In the genomic region with DNA sequence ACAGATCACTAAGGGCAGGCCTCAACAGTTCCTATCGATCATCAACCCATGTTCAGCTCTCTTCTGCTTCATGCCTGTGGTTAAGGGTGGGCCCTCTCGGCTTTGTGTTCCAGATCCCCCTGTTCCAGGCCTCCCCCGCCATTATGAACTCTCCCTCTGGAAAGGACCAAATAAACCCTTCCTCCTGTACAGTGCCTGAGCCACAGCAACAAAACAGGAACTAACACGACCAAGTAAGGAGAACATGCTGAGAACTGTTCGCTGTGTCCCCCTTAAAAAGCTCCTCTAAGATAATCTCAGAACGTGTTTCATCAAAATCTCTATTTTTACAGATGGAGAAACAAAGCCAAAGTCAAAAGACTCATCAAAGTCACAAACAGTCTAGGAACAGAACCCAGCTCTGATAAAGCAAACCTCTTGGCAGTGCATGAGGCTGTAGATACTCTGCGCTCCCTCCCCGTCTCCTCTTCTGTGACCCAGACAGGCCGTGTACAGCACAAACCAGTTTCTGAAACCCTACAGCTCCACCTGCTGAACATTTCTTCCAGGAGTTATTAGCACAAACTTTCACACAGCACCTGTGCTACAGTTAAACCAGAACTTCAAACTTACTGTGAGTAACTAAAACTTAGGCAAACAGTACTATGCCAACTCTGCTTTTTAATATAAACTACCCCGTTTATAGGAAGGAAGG, we compare ENCODE assay signal across 9 mouse cellular contexts. TPM values are rescaled to one million over a fixed set of nuclear protein-coding genes. Genes with fewer than 3 reads are reported as not detected.
A peak's percentile ranks its signal among the peaks of the same experiment; 100 is the strongest.
DNase-seq lines count a peak whose midpoint lies in the region; TF ChIP-seq lines count a peak whose summit lies in the region.
"Had no signal": no experiment of that assay in that cellular context is flagged by ENCODE, and none has a peak within 500 bp of the region (broad histone marks: within the 10 kb centered on the region; RNA-seq: fewer than 3 reads in every experiment).

No protein-coding gene starts in this region.

- no peak overlapping the region for H3K27ac ChIP-seq in cerebellum, adult 2 months (ENCODE audit: insufficient read depth, low read length)
- H3K27ac ChIP-seq: neural tube, embryonic 12.5 days had no signal

- peak; percentile 50 for TF ChIP-seq CTCF in cerebellum, adult 2 months (IDR thresholded peaks at IDR 0.05; ENCODE audit: borderline replicate concordance, insufficient read depth, low read depth, low read length)
- TF ChIP-seq CTCF in lung, adult 2 months (IDR thresholded peaks at IDR 0.05; ENCODE audit: insufficient read depth, low read length): peak; percentile 37; the same call in 1 of the 2 replicates

- no peak for TF ChIP-seq POLR2A in cerebellum, adult 2 months (IDR thresholded peaks at IDR 0.05; ENCODE audit: borderline replicate concordance, insufficient read depth, low read length)
- no peak for TF ChIP-seq POLR2A in lung, adult 2 months (IDR thresholded peaks at IDR 0.05; ENCODE audit: borderline replicate concordance, extremely low read depth, low read depth, low read length)

- H3K4me1 ChIP-seq in cerebellum, adult 2 months (ENCODE audit: control insufficient read depth, insufficient read depth, low read length): peaks cover 2% of the 10 kb centered on the region
- H3K4me1 ChIP-seq in lung, adult 2 months (ENCODE audit: control insufficient read depth, insufficient read depth, low read length): no peaks in the 10 kb centered on the region; the same call in 1 of the 2 replicates

- 75% methylated on average over 10 of the region's 10 CpGs for WGBS in cerebellum, adult 2 months
- 46% methylated on average over 10 of the region's 10 CpGs for WGBS in lung, adult 2 months

- no peaks in the 10 kb centered on the region for H3K27me3 ChIP-seq in cerebellum, adult 2 months (ENCODE audit: control insufficient read depth, insufficient read depth, low read length)
- H3K27me3 ChIP-seq: neural tube, embryonic 12.5 days had no signal

- H3K4me3 ChIP-seq in cerebellum, adult 2 months (replicated peaks; ENCODE audit: insufficient read depth, low read depth, low read length): no peak overlapping the region
- no peak overlapping the region for H3K4me3 ChIP-seq in lung, adult 2 months (replicated peaks; ENCODE audit: extremely low read depth, low read depth, low read length)
- H3K4me3 ChIP-seq: neural tube, embryonic 12.5 days had no signal

- DNase-seq in cerebellum, adult 2 months: peak in 1 of 2 experiments; percentile 42
- DNase-seq in cerebellum, adult 11-12 months: no peak
- peak; percentile 27 for DNase-seq in urinary bladder, postnatal 14 days (ENCODE audit: low spot score)
- no peak for DNase-seq in urinary bladder, postnatal 25 days (ENCODE audit: low spot score)
- no peak for DNase-seq in lung, adult 2 months
- DNase-seq in layer of hippocampus, adult 18-20 months (ENCODE audit: low spot score in 2 of 2): no peak
- no peak for DNase-seq in frontal cortex, postnatal 25 days (ENCODE audit: low spot score in 2 of 2)
- no peak for DNase-seq in layer of hippocampus, postnatal 36 days

RNA-seq across cellular contexts. Expression of gene Dtnbp1, which starts 49.4 kb away (rescaled TPM):
- polyA plus RNA-seq in cerebellum, adult 2 months (2012; rRNA removed): 89.8 and 109 TPM in 2 replicates
- polyA plus RNA-seq in lung, adult 2 months (2012; rRNA removed): 45.6 and 70.0 TPM in 2 replicates
- 10 to 100 TPM; 75.1 to 83.5 TPM for total RNA-seq in layer of hippocampus, adult 18-20 months (2021)
- total RNA-seq in layer of hippocampus, postnatal 36 days (2021): 10 to 100 TPM; 81.1 to 82.7 TPM
